Mouse (Mus musculus): ENCODE measurements around the gene Bloc1s4.

- TF ChIP-seq CTCF (conservative IDR thresholded peaks at IDR 0.05 in 1 of 2, IDR thresholded peaks at IDR 0.05 in 1 of 2; ENCODE audit: low read depth in 2 of 2, low read length in 2 of 2): no peak
- TF ChIP-seq NRF1 (IDR thresholded peaks at IDR 0.05; ENCODE audit: low read depth, low read length): 0 out of 2 replicates have a peak, but pooled peaks have one; percentile 10
- peak; percentile 91 for TF ChIP-seq POLR2A (IDR thresholded peaks at IDR 0.05; ENCODE audit: low read depth, low read length)
- no peak for TF ChIP-seq CHD2 (IDR thresholded peaks at IDR 0.05; ENCODE audit: low read length)
- no peak for TF ChIP-seq SMC3 (IDR thresholded peaks at IDR 0.05; ENCODE audit: low read depth, low read length)
- no peak for TF ChIP-seq CHD1 (IDR thresholded peaks at IDR 0.05; ENCODE audit: low read depth, low read length)
Observed at GRCm38 (mm10) chr5:36748536-36749061, at the start of gene Bloc1s4.
